Mouse (Mus musculus) embryo, embryonic 11 days (tissue): Measurements from ENCODE around the gene Bace1.
"Not testable (repeated sequence)": the region's sequence is repeated elsewhere in the genome, so short reads cannot be mapped to it uniquely, and the experiment has no call there.

Source experiments
- DNase-seq: peaks from one replicate; pipeline ENCODE4 v3.0.0-alpha.2; 2015

Gene Bace1

DNA sequence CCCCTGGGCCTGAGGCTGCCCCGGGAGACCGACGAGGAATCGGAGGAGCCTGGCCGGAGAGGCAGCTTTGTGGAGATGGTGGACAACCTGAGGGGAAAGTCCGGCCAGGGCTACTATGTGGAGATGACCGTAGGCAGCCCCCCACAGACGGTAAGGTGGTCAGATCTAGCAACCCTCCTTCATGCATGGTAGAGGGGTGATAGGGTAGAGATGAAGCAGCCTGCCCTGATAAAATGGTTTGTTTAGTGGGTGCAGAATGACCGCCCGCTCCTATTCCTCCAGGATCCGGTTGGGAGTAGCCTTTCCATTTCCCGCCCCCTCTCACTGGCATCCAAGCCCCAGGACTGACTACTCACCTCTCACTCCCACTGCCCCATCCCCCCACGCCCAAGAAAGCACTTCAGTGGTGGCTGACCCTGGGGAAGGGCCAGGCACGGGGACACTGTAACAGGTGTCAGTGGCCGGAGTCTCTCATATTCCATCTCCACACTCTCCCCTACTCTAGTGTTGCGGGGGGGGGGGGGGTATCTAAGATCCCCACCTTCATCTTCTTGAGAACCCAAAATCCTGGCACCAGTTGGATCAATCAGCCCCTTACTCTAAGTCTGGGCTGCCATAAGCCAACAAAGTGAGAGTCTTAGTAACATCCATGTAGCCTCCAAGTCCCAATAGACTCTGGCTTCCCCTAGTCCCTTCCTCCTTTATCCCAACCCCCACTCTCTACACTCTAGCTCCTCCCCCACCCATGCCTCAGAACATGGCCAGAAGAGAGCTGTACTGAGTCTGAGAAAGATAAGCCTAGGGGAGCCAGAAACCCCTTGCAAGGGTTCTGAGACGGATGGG lies 980 bp downstream of the Bace1 start:
- no peak for DNase-seq

DNA sequence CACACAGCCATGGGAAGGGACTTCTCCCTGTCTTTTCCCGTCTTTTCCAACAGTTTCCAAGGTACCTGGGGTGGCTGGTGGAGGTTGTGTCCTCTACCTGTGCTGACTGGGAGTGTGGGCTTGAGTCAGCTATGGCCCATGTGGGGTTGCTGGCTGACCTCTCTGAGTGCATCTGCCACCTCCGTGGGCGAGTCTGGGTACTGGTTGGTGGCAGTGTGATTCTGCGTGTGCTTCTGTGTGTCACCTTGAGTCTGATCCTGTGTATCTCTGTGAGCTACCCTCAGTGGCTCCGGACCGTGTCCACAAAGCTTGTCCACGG lies 1.6 kb downstream of the Bace1 start:
- no peak for DNase-seq

DNA sequence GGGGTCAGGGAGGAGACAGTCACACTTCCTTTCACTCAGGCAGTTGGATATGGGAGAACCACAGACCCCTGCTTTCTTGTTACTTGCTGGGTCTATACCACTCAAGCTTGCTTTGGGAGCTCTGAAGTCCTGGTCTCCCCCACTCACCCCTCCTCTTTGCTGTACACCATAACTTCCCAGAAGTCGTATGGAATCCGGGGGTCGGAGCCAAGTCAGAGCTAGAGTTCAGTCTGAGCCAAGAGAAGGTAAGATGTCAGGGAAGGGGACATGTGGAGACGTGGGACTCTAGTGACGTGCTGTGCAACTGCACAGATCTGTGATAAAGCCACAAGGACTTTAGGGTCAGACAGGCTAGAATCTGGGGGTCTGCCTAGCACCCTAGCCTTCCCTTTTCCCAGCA lies 2.0 kb downstream of the Bace1 start:
- DNase-seq, result no peak

DNA sequence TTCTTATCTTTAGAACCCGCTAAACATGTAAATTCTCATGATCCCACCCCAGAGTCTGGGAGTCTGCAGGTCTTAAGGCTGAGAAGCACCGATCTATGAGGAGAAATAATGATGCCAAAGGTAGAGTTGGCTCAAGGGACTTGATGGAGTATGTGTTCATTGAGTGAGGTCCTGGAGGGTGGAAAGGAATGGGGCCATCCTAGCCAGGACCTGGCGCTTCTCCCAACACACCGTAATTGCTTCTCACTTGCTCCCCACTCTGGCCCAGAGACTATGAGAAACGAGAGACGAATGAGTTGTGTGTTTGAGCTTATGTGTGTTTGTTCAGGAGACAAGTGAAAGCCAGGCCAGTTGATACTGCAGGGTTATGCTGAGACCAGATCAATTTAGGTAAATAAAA lies 3.1 kb downstream of the Bace1 start:
- no peak for DNase-seq

DNA sequence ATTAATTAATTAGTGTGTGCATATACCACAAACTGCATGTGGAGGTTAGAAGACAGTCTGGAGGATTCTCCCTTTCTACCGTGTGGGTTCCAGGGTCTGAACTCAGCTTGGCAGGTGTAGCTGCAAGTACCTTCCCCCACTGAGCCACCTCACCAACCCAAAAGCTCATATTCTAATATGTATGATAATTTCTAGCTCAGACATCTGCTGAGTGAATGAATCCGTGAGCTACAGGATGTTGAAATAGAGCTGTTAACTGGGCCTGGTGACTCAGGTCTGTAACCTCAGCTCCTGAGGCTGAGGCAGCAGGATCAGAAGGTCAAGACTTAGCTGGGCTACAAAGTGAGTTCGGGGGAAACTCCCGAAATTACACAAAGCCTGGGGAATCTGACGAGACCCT lies 4.6 kb downstream of the Bace1 start:
- DNase-seq, result no peak

DNA sequence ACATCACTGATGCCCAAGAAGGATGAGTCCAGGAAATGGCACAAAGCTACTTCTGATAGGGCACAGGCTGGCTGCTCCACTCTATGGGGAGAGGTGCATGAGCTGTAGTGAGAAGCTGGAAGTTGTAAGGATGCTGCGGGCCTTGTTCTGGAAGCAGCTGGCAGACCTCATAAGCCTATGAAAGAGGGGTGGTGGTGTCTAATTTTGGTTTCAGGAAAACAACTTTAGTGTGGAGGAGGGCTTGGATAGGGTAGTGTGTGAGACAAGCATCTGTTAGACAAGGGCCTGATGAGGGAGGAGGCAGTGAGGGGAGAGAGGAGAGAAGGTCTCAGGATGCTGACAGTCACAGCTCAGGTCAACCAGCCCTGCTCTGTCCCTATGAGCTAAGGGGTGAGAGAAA lies 5.4 kb downstream of the Bace1 start:
- no peak for DNase-seq

DNA sequence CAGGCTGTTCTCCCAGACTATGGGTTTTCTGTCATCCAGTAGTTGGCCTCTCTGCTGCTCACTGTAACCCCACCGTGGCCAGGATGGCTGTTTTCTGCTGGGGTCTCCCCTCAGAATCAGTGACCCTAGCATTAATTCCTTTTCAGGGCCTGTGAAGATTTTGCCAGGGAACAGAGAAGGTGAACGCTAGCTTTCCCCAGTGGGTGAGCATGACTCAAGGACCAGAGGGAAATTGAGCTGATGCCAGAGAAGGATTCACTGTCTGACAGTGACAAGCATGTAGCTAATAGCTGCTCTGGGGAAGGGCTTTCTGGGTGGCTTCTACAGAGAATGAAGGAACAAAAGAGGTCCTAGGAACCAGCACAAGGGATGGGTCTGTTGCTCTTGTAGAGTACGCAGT lies 7.2 kb downstream of the Bace1 start:
- DNase-seq, result no peak

DNA sequence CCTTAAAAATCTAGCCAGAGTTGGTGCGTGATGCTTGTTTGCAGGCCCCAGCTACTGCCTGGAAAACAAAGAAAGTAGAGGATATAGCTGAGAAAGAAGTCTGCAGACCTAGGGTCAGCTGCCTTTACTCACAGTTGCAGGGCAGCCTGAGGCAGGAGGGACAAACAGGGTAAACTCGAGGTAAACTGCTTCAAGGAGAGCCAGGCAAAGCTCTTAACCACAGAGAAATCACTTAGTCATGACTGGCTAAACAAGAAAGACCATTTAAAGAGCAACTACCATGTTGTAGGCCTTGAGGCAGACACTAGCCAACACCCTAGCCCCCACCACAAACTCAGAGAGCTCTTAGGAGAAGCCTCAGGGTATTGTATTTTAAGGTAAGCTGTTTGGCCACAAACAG lies 7.8 kb downstream of the Bace1 start:
- DNase-seq, result not testable (repeated sequence)

DNA sequence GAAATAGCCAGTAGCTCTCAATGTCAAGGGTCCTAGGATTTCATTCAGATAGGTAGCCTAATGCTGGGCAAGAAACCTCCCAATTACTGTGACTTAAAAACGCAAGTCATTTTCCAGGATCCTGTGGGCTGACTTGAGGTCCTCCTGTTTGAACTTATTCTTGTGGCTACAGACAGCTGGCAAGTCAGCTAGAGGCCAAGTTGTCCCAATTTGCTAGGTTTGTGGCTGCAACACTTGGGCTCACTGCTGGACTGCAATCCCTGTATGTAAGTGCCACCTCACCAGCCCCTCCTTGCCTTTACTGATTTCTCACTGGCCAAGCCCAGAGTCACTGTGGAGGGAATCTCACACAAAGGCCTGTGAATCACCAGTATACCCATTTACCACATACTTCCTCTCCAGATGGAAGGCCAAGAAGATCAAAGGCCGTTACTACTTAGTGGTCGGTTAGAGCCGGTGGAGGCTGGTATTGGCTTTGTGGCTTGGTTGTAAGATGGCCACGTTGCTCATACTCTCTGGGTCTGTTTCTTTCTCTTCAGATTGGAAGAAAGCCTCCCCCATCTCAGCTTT lies 8.6 kb downstream of the Bace1 start:
- DNase-seq, result no peak

DNA sequence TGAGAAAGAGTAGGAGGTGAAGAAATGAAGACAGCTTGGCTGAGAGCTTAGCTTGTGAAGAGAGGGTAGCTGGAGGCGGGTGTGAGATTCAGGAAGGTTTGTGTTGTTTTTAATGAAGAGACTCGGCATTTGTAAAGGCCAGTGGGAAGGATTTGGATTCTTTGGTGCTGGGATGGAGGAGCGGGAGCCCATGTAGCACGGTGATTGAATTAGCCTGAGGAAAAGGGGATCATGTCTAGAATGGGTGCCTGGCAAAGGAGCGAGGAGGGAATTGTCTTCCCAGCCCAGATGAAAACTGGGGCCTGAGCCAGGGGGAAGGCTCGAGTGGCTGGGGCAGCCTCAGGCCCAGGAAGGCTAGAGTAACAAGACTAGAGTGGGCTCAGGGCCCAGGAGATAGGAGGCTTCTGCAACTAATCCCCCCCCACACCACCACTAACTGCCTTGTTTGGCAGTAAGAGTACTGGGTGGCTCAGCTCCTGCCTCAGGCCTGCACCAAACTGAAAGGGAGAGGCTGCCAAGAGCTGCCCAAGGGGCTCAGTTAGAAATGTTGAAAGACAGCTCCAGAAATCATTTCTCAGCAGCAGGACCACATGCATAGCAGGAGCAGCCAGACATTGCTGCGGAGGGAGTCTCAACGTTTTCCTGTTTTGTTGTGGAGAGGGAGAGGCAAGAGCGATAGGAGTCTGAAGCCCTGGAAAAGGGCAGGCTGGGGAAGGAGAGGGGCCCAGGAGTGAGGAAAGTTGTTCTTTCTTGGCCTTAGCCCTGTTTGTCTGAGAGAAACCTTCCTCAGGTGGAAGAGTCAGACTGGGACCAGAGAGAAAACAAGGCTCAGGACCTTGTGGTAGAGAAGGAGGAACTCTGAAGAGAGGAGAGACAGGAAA lies 11.4 kb downstream of the Bace1 start:
- DNase-seq, result no peak

DNA sequence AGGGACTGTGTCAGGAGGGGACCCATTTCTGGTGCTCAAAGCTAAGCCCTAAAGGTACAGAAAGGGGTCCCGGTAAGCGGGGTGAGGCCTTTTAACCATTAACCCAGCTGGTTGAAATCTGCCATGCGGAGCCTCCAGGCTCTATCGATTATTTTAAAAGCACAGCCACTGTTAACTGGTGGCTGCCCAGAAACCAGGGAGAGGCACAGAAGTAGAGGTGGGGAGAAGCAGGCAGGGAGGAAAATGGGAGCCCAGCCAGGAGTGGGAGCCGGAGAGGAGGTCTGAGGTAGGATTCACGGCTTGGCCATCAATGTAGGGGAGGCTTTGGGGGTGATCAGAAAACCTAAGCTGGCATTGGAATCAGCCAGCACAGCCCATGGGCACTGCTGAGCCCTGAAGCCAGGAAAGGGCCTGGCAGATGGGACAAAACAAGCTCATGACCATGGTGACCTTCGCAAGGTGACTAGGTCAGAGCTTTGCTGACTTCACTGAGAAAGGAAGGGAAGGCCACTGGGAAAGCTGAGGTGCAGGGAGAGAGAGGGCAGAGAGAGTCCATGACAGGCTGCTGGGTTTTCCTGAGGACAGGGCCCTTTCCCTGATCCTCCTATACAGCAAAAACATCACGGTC lies 12.3 kb downstream of the Bace1 start:
- DNase-seq, result no peak

DNA sequence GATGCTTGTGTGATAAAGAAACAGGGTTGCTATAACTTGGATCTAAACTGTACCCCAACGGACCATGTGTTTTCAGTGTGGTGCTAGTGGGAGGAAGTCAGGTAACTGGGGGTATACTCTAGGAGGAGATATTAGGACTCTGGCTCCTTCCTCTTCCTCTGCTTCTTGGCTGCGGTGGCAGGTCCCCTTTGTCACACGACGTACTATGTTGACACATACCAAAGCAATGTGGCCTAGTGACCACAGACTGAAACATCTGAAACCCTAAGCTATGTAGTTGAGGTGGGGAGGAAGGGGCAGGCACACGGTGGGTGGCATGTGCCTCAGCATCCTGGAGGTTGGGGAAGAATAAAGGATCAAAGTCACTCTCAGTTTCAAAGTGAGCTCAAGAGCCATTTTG lies 12.9 kb downstream of the Bace1 start:
- no peak for DNase-seq

DNA sequence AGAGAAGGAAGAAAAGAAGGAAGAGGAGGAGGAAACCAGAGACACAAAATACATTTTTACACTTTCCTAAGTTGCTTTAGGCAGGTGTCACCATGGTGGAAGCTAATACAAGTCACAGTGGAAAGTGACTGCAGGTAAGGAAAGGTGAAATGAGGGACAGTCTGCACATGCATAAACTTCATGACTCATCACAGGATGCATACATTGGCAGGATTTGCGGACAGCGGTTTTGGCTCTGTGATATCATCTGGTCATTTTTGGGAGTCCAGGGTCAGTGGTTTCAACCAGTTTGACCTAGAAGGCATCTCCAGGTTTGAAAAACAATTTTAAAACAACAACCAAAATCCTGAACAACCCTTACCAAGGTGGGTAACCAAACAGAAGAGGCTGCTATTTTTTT lies 13.4 kb downstream of the Bace1 start:
- DNase-seq, result no peak

DNA sequence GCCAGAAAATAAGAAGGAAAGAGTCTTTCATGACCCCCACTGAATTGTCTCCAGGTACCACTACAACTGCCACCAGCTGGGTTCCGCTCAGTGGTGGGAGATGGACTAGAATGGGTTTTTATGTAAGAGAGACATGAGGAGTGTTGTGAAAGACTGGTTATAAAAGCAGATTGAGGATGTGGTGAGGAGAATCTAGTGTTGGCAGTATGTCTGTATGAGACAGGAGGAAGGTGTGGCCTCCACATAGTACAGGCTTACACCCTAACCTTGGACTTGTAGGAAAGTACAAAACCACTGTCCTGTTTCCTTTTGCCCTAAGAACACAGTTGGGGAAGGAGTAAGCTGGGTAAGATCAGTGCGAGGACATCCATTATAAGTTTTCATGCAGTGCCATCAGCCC lies 15.3 kb downstream of the Bace1 start:
- DNase-seq, result no peak

DNA sequence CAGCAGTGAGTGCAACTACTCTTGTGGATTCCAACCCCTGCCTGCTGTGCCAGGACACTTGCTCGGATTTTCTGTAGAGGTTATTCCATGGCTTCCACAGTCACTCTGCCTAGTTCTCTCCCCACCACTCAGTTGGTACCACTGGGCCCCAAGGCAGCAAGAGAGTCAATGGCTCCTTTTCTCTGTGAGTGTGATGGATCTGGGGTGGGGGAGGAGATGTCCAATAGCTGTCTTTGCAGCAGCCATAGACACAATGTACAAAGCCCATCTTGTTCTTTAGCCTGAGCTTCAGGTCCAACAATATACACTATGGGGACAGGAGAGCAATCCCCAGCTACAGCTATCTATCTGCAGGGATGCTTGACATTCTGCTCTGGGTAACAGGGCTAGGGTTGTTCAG lies 15.8 kb downstream of the Bace1 start:
- DNase-seq, result no peak

DNA sequence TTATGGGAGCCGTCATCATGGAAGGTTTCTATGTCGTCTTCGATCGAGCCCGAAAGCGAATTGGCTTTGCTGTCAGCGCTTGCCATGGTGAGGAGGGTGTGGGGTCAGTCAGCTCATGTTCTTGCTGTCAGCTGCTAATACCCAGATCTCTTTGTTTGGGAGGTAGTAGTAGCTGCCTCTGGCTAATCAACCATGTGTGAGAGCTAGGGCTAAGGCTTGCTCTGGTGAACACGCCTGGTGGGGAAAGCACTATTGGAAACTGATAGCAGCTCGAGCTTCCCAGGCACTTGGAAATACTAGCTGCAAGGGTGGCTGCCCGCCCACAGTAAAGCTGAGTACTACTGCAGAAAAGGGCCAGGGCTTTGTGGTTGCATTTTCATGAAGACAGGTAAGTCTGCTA lies 21.0 kb downstream of the Bace1 start:
- no peak for DNase-seq

DNA sequence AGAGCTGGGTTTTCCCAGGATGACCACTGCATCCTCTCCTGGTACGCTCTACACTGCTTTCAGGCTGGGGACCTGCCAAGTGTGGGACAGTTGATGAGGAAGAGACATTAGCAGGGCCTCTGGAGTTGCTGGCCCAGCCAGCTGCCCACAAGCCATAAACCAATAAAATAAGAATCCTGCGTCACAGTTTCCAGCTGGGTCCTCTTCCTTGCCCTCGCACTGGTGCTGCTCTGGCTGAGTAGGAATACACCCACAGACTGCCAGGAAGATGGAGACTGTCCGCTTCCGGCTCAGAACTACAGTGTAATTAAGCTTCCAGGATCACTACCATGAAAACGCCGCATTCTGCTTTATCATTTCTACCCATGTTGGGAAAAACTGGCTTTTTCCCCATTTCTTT lies 23.4 kb downstream of the Bace1 start:
- DNase-seq, result no peak

DNA sequence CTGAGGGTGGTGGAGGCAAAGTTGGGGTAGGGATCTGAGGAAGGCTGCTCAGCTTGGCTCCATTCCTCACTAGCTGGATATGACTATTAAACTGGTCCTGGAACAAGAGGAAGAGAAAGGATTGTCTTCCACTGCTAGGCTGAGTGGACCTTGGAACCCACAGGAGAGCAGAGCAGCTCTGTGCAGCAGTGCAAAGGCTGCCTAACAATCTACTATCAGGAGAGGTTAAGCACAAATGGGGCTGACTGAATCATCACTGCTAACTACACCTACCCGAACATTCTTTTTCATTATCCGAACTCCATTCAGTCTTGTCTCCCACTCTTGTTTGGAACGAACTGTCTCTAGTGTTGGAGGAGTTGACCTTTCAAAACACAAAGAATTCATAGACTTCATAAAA lies 30.8 kb downstream of the Bace1 start:
- DNase-seq, result no peak

DNA sequence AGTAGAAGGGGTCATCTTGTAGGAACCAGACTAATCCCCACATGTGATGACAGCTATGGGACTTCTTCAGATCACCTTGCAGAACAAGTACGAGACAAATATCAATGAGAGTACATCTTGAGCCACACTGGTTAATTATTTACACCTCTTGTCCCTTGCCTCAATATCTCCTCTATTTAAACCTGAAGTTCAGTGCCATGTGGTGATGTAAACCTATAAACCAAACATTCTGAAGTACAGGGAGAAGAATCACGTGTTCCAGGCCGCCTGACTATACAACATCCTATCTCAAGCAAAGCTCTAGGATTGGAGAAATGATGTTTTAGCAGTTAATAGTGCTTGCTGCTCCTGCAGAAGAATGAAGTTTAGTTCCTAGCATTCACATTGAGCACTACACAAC lies 31.9 kb downstream of the Bace1 start:
- DNase-seq, result no peak

DNA sequence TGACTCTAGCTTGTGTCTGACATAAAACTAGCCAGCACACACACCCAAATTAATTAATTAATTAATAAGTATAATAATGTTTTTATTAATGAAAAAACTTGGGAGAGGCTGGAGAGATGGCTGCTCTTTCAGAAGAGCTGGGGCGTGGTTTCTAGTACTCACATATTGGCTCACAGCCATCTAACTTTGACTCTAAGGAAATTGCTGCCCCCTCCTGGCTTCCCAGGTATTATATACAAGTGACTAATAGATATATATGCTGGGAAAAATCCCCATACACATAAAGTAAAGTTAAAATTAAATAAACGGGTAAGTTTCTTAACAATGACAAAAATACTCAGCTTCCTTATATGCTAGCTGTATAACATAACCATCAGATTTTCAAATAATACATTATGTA lies 39.5 kb downstream of the Bace1 start:
- peak; percentile 46 for DNase-seq

DNA sequence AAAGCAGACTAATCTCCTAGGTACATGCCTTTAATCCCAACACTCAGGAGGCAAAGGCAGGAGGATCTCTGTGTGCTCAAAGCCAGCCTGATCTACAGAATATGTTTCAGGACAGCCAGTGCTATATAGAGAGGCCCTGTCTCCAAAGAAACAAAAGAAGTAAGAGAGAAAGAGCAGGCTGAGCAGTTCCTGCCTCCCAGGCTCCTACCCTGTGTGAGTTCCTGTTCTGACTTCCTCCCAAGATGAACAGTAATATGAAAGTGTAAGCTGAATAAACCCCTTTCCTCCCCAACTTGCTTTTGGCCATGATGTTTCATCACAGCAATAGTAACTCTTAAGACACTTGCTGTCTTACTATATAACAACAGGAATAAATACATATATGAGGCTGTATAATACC lies 55.3 kb downstream of the Bace1 start:
- DNase-seq, result no peak

DNA sequence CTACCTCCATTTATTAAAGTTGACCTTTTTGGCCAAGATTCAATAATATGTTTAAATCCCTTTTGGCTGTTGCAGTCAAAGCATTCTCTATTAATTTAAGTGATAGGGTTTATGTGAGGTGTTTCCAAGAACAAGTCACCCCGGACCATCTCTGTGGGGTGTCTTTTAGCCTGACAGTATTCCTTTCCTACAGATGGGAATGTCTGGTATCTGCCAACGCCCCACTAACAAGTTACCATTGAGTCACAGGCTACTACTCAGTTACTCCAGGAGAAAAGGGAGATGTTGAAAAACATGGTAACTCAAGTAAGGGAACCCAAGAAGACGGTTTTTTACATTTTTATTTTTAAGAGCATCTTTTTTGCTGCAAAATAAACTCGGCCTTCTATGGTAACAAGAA lies 66.8 kb downstream of the Bace1 start:
- DNase-seq, result no peak

DNA sequence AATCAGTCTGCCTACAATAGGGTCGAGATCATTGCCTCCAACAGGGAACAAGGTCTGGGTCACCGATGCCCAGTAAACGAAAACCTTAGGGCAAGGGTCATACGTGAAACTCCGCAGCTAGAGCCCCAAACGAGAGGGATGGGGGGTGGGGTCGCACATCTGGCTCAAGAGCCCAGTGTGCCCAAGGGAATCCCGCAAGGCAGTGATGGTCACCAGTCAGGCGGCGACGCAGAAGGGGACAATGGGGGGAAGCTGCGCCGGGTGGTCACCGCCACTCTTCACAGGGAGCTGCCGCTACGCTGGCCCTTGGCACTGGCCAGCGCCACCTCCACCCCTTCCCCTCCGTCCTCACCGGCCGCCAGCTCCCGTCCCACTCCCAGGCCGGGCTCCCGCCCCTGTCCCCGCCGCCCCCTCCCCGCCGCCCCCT lies 67.4 kb downstream of the Bace1 start:
- DNase-seq, result peak; percentile 57
